Mouse (Mus musculus) bone marrow, adult 2 months (tissue): Measurements from ENCODE around the gene Ric1.

Source experiments
- CTCF ChIP-seq: fragments of 200-500 bp; IDR thresholded peaks from 2 replicates; pipeline ENCODE4 v1.5.1; 2011; ENCODE audit warnings: low read length, control low read depth; ENCODE audit not compliant: control insufficient read depth, insufficient read depth
- POLR2A ChIP-seq: fragments of 200-500 bp; IDR thresholded peaks from 2 replicates; pipeline ENCODE4 v1.6.1; 2011; ENCODE audit warnings: low read depth, mild to moderate bottlenecking, control low read depth, low read length, borderline replicate concordance; ENCODE audit not compliant: control insufficient read depth

- no peak for TF ChIP-seq POLR2A
- no peak for TF ChIP-seq CTCF
Observed at GRCm38 (mm10) chr19:29483386-29483785, 38.7 kb upstream of the Ric1 start.
